Mouse (Mus musculus) stomach, postnatal 0 days (tissue): ENCODE measurements around the gene Extl2.

Source experiments
- CTCF ChIP-seq: IDR thresholded peaks from 2 replicates; pipeline ENCODE4 v1.5.1; 2016; ENCODE audit warnings: antibody characterized with exemption, low read depth, mild to moderate bottlenecking, moderate library complexity
- EP300 ChIP-seq: optimal IDR thresholded peaks from 2 replicates; pipeline ENCODE3; 2016; ENCODE audit warnings: antibody characterized with exemption

- TF ChIP-seq CTCF (no peak), EP300 (no peak)
Measured at GRCm38 (mm10) chr3:116072584-116072983, 65.3 kb downstream of the Extl2 start.
